Mouse (Mus musculus) hindbrain, embryonic 13.5 days (tissue): ENCODE measurements around the gene Mapk11. TPM values are rescaled to one million over a fixed set of nuclear protein-coding genes. Genes with fewer than 3 reads are reported as not detected.

ENCODE experiments used
- ATAC-seq: fragments of 200-750 bp; cut with Nextera tagmentation; 2 replicates; pipeline ENCODE4 v1.8.0; 2017; ENCODE audit warnings: moderate TSS enrichment; ENCODE audit not compliant: low FRiP score
- H3K27ac ChIP-seq: fragments of 300-500 bp; sonication (generic); 2 replicates; pipeline ENCODE4 v1.5.1; 2015; ENCODE audit warnings: inconsistent platforms, mild to moderate bottlenecking, moderate library complexity
- H3K27me3 ChIP-seq: fragments of 300-500 bp; sonication (generic); 2 replicates; pipeline ENCODE4 v1.6.1; 2015; ENCODE audit warnings: mild to moderate bottlenecking, inconsistent platforms
- H3K36me3 ChIP-seq: fragments of 300-500 bp; sonication (generic); 2 replicates; pipeline ENCODE4 v1.6.1; 2015; ENCODE audit warnings: mild to moderate bottlenecking, inconsistent platforms
- H3K4me1 ChIP-seq: fragments of 300-500 bp; sonication (generic); replicated peaks from 2 replicates; pipeline ENCODE4 v1.6.1; 2015; ENCODE audit warnings: inconsistent platforms
- H3K4me2 ChIP-seq: fragments of 300-500 bp; sonication (generic); 2 replicates; pipeline ENCODE4 v1.6.1; 2015; ENCODE audit warnings: inconsistent platforms, mild to moderate bottlenecking, moderate library complexity
- H3K4me3 ChIP-seq: fragments of 300-500 bp; sonication (generic); 2 replicates; pipeline ENCODE4 v1.5.1; 2015; ENCODE audit warnings: mild to moderate bottlenecking, inconsistent platforms
- H3K9ac ChIP-seq: fragments of 300-500 bp; sonication (generic); 2 replicates; pipeline ENCODE4 v1.6.1; 2015; ENCODE audit warnings: mild to moderate bottlenecking, inconsistent platforms
- H3K9me3 ChIP-seq: fragments of 300-500 bp; sonication (generic); 2 replicates; pipeline ENCODE4 v1.6.1; 2016; ENCODE audit warnings: inconsistent platforms
- WGBS: fragments of 180-500 bp; shearing (Covaris S2); methylation state at CpG from one replicate; pipeline ENCODE4 v1.1.7; 2015; 5-methylcytosine and 5-hydroxymethylcytosine counted together
- polyA plus RNA-seq: library from polyadenylated mRNA; unstranded; fragments of >200 nt; fragmentation: Nextera tagmentation; extraction: Ambion mirVana; gene quantifications from 2 replicates; pipeline ENCODE4 v1.2.1, GENCODE M21; 2015

Gene Mapk11
- polyA plus RNA-seq, 1 experiment from 2014 or later, result 36.5 TPM

DNA sequence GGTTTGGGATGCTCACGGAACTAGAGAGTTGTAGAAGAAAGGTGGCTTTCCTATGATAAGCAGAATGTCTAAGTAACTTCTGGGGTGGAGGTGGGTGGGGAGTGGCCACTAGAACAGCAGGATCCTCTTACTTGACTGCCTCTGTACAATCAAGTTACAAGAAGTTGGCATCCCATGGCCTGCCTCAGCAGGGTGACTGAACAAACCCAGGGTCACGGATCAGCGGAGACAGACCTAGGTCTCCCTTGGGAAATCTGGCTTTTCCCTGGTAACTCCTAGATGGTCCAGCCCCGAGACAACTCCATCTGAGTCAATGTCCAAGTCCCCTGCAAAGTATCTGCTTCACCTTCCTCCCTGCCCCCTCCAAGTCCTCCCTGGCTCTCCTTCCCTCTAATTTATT, 1.5 kb downstream of the Mapk11 start:
- Histone ChIP-seq H3K4me2 (peak overlapping the region; percentile 75), H3K4me3 (peak overlapping the region; percentile 75), H3K27me3 (peaks cover 3% of the 10 kb centered on the region; the same call in 1 of the 2 replicates), H3K27ac (peak overlapping the region; percentile 94), H3K4me1 (peaks cover 56% of the 10 kb centered on the region), H3K9ac (peak overlapping the region; percentile 93), H3K9me3 (no peaks in the 10 kb centered on the region), H3K36me3 (peaks cover 31% of the 10 kb centered on the region)
- no peak for ATAC-seq
- 31% methylated on average over 4 of the region's 4 CpGs for WGBS

DNA sequence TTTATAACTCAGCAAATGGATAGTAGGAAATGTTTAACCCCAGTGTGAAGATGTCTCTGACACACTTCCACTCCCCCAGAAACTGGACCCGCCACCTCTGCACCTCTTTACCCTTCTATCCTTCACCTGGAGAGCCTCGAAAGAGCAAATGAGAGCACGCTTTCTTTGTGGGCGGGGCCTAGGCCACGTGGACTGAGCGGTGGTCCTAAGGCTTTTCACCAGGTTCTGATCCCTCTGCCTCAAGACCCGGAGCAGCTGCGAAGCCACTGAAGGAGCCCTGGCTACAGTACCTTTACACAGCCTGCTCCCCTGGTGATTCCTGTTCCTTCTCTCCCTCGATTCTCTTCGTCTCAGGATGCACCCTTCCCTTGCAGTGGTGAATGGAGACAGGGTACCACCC, 2.0 kb downstream of the Mapk11 start:
- H3K36me3 ChIP-seq, result peaks cover 35% of the 10 kb centered on the region
- 22% methylated on average over 10 of the region's 10 CpGs for WGBS
- peak overlapping the region; percentile 93 for H3K9ac ChIP-seq
- peak overlapping the region; percentile 75 for H3K4me2 ChIP-seq
- peaks cover 3% of the 10 kb centered on the region; the same call in 1 of the 2 replicates for H3K27me3 ChIP-seq
- no peaks in the 10 kb centered on the region for H3K9me3 ChIP-seq
- peak overlapping the region; percentile 75 for H3K4me3 ChIP-seq
- peak overlapping the region; percentile 94 for H3K27ac ChIP-seq
- no peak for ATAC-seq
- H3K4me1 ChIP-seq, result peaks cover 53% of the 10 kb centered on the region

GRCm38 (mm10) chr15:89147024-89147423, 2.4 kb downstream of the Mapk11 start:
- 11% methylated on average over 16 of the region's 16 CpGs for WGBS
- no peak for ATAC-seq
- peak overlapping the region; percentile 93 for H3K9ac ChIP-seq

DNA sequence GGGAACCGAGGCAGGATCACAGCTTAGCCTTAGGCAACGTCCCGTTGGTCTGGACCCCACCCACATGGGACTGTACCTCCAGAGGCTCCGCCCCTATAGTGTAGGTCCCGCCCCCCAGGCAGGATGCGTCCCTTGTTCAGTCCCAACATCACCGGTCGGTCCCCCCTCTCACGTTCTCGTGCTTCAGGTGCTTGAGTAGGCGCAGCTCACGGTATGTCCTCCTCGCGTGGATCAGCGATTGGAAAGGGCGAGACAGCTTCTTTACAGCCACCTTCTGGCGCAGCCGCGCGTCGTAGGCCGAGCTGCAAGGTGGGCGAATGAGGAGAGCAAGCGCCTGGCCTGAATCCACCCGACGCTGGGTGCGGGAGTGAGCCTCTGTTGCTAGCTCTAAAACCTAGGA, 2.9 kb downstream of the Mapk11 start:
- Histone ChIP-seq H3K4me3 (peak overlapping the region; percentile 75), H3K4me1 (peaks cover 47% of the 10 kb centered on the region), H3K9ac (peak overlapping the region; percentile 93), H3K36me3 (peaks cover 35% of the 10 kb centered on the region), H3K9me3 (no peaks in the 10 kb centered on the region), H3K27ac (peak overlapping the region; percentile 88), H3K27me3 (peaks cover 5% of the 10 kb centered on the region), H3K4me2 (peak overlapping the region; percentile 75)
- peak; percentile 29 for ATAC-seq
- 4% methylated on average over 27 of the region's 27 CpGs for WGBS

More at GRCm38 (mm10) chr15:89147024-89147423, 2.4 kb downstream of the Mapk11 start:
- H3K27ac ChIP-seq, result peak overlapping the region; percentile 88
- H3K4me3 ChIP-seq, result peak overlapping the region; percentile 75
- H3K4me2 ChIP-seq, result peak overlapping the region; percentile 75
- peaks cover 3% of the 10 kb centered on the region; the same call in 1 of the 2 replicates for H3K27me3 ChIP-seq
- H3K36me3 ChIP-seq, result peaks cover 35% of the 10 kb centered on the region
- H3K4me1 ChIP-seq, result peaks cover 49% of the 10 kb centered on the region
- no peaks in the 10 kb centered on the region for H3K9me3 ChIP-seq

DNA sequence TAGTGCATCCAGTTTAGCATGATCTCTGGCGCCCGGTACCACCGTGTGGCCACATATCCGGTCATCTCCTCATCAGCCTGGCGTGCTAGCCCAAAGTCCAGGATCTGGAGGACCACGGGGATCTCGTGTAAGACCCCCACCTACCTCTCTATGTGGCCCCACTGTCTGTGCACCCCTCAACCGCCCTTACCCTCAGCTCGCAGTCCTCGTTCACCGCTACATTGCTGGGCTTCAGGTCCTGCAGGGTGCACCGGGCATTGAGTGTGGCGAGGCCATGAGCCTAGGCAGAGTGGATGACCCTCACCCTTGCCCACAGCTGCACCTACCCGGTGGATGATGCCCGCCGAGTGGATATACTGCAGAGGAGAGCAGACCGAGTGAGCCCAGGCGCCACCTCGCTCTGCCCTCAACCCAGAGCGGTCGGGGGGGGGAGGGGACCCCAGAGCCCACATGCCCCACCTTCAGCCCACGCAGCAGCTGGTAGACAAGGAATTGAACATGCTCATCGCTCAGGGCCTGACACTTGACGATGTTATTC, 3.5 kb downstream of the Mapk11 start:
- Histone ChIP-seq H3K36me3 (peaks cover 35% of the 10 kb centered on the region), H3K4me2 (peak overlapping the region; percentile 75), H3K9ac (peak overlapping the region; percentile 93), H3K4me1 (peaks cover 52% of the 10 kb centered on the region), H3K27ac (peak overlapping the region; percentile 88; the same call in 1 of the 2 replicates), H3K9me3 (no peaks in the 10 kb centered on the region), H3K4me3 (peak overlapping the region; percentile 75), H3K27me3 (peaks cover 11% of the 10 kb centered on the region)
- 75% methylated on average over 24 of the region's 24 CpGs for WGBS
- ATAC-seq, result no peak

DNA sequence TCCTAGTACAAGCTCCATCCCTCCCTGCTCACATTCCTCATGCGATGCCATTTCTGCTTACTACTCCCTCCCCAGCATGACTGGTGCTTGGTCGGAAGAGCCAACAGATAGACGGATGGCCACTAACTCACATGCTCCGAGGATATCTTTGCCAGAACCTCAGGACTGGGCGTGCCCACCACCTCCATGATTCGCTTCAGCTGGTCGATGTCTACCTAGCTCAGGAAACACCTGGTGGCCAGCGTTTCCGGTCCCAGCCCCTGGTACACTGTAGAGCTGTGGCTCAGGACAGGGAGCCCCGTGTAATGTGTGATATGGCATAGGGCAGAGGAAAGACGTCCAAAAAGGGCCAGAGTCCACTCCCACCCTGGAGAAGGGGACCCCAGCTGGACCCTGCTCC, 4.5 kb downstream of the Mapk11 start:
- Histone ChIP-seq H3K4me1 (peaks cover 52% of the 10 kb centered on the region), H3K4me3 (no peak overlapping the region), H3K9ac (peak overlapping the region; percentile 93; the same call in 1 of the 2 replicates), H3K27me3 (peaks cover 17% of the 10 kb centered on the region), H3K9me3 (no peaks in the 10 kb centered on the region), H3K4me2 (no peak overlapping the region), H3K27ac (0 out of 2 replicates have a peak overlapping the region, but pooled peaks have one; percentile 12), H3K36me3 (peaks cover 35% of the 10 kb centered on the region)
- no peak for ATAC-seq
- 94% methylated on average over 11 of the region's 11 CpGs for WGBS

- Histone ChIP-seq H3K27ac (no peak overlapping the region), H3K9ac (no peak overlapping the region), H3K4me3 (no peak overlapping the region), H3K36me3 (peaks cover 35% of the 10 kb centered on the region), H3K27me3 (peaks cover 25% of the 10 kb centered on the region), H3K4me2 (no peak overlapping the region), H3K4me1 (peaks cover 48% of the 10 kb centered on the region), H3K9me3 (no peaks in the 10 kb centered on the region)
- WGBS, result 87% methylated on average over 2 of the region's 2 CpGs
- no peak for ATAC-seq
Observed at GRCm38 (mm10) chr15:89143134-89143533, 6.3 kb downstream of the Mapk11 start.

GRCm38 (mm10) chr15:89141905-89142304, 7.5 kb downstream of the Mapk11 start:
- H3K4me3 ChIP-seq, result no peak overlapping the region
- no peaks in the 10 kb centered on the region for H3K9me3 ChIP-seq
- peaks cover 25% of the 10 kb centered on the region for H3K27me3 ChIP-seq
- no peak overlapping the region for H3K27ac ChIP-seq
- H3K4me2 ChIP-seq, result no peak overlapping the region
- H3K9ac ChIP-seq, result no peak overlapping the region
- H3K4me1 ChIP-seq, result peaks cover 35% of the 10 kb centered on the region
- WGBS, result 82% methylated on average over 4 of the region's 4 CpGs
- H3K36me3 ChIP-seq, result peaks cover 35% of the 10 kb centered on the region
- ATAC-seq, result no peak

GRCm38 (mm10) chr15:89141443-89141842, 8.0 kb downstream of the Mapk11 start:
- peak overlapping the region; percentile 97; the same call in 1 of the 2 replicates for H3K4me2 ChIP-seq
- no peak overlapping the region for H3K9ac ChIP-seq
- no peak overlapping the region for H3K4me3 ChIP-seq
- 30% methylated on average over 5 of the region's 5 CpGs for WGBS
- ATAC-seq, result 0 out of 2 replicates have a peak, but pooled peaks have one; percentile 7
- H3K4me1 ChIP-seq, result peaks cover 31% of the 10 kb centered on the region
- no peak overlapping the region for H3K27ac ChIP-seq
- H3K36me3 ChIP-seq, result peaks cover 35% of the 10 kb centered on the region
- H3K27me3 ChIP-seq, result peaks cover 25% of the 10 kb centered on the region
- no peaks in the 10 kb centered on the region for H3K9me3 ChIP-seq

DNA sequence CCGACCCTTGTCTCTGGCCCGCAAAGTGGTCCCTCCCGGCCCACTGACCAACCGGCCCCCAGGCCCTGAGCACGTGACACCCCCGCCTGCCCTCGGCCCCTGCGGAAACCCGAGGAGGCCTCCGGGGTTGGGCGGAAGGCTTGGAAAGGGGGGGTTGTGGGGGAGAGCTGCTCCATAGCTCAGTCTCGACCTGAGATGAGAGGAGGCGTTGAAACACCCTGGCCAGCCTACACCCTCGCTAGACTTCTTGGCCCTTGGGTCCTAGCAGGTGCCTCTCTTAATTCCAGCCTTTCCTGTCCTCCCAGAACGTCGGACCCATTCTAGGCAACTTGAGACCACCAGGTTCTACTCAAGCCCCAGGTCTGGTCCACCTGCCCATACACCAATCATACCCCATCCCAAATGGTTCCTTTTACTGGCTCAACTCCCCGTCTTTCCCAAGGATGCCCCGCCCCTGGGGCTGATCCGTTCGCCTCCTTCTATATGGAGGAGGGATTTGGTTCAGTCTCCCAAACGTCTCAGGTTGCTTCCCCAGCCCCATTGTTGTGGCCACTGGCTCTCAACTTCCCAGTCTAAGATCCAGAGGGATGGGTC, 8.7 kb downstream of the Mapk11 start, which contains the start of gene Mapk12:
Mapk12 (minus strand) TSS at position 45 of the 594 bp plus-strand sequence.
- Histone ChIP-seq H3K9me3 (no peaks in the 10 kb centered on the region), H3K4me2 (peak within 1 kb of the TSS; percentile 97), H3K36me3 (peaks cover 32% of the 10 kb centered on the region), H3K27ac (no peak within 1 kb of the TSS), H3K9ac (peak within 1 kb of the TSS; percentile 77), H3K27me3 (peaks cover 22% of the 10 kb centered on the region), H3K4me3 (peak within 1 kb of the TSS; percentile 51), H3K4me1 (peaks cover 24% of the 10 kb centered on the region)
- 2% methylated on average over 21 of the region's 21 CpGs for WGBS
- ATAC-seq, result peak; percentile 55

DNA sequence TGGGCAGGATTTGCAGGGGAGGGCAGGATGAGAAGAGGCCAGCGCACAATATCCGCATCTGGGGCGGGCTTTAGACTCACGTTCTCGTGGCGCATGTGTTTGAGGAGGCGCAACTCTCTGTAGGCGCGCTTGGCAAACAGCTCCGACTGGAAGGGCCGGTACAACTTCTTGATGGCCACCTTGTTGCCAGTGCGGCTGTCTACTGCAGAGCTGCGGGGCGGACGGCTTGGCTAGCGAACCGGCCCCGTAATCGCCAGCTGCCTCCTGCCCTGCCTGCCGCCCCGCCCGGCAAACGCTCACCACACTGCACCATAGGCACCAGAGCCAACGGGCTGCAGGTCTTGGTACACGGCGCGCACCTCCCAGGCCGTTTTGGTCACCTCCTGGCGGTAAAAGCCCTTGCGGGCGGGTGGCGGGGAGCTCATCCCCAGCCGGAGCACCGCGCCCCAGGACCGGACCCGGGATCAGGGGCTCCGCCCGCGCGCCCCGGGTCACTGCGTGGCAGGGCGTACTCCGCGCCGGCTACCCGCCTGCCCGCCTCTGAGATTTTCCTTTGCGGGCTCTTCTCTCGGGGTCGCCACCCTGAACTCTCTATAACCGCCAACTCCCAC, 9.3 kb downstream of the Mapk11 start:
- Histone ChIP-seq H3K4me1 (peaks cover 21% of the 10 kb centered on the region), H3K4me3 (peak overlapping the region; percentile 51), H3K27ac (no peak overlapping the region), H3K4me2 (peak overlapping the region; percentile 97), H3K27me3 (peaks cover 22% of the 10 kb centered on the region), H3K9ac (peak overlapping the region; percentile 77), H3K36me3 (peaks cover 26% of the 10 kb centered on the region), H3K9me3 (no peaks in the 10 kb centered on the region)
- under 1% methylated on average over 53 of the region's 53 CpGs for WGBS
- peak; percentile 33 for ATAC-seq

DNA sequence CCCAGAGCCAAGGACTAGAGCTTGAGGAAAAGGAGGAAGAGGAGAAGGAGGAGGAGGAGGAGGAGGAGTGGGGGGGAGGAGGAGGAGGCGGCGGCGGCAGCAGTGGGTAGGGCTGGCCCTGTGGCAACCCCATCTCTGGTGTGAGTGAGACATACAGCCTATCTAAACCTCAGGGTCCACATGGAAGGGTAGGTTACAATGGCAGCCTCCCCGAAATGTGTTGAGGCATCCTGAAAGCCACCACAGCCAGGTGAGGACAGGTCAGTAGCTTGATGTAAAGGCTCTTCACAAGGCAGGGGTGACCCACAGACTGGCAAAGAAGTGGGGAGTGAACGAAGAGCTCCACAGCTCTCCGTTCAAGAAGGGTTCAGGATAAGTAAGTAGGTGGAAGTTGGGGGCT, 10.9 kb downstream of the Mapk11 start:
- peaks cover 21% of the 10 kb centered on the region for H3K4me1 ChIP-seq
- no peak overlapping the region for H3K27ac ChIP-seq
- H3K27me3 ChIP-seq, result peaks cover 22% of the 10 kb centered on the region
- H3K9me3 ChIP-seq, result no peaks in the 10 kb centered on the region
- H3K36me3 ChIP-seq, result peaks cover 10% of the 10 kb centered on the region
- 96% methylated on average over 6 of the region's 6 CpGs for WGBS
- H3K4me2 ChIP-seq, result no peak overlapping the region
- H3K4me3 ChIP-seq, result no peak overlapping the region
- ATAC-seq, result no peak
- no peak overlapping the region for H3K9ac ChIP-seq
